Mouse (Mus musculus): Measurements from ENCODE around the gene Kcna7. TPM values are rescaled to one million over a fixed set of nuclear protein-coding genes. Genes with fewer than 3 reads are reported as not detected.
A peak's percentile ranks its signal among the peaks of the same experiment; 100 is the strongest.

Gene Kcna7
- polyA plus RNA-seq, 1 experiment from 2014 or later, result not detected

DNA sequence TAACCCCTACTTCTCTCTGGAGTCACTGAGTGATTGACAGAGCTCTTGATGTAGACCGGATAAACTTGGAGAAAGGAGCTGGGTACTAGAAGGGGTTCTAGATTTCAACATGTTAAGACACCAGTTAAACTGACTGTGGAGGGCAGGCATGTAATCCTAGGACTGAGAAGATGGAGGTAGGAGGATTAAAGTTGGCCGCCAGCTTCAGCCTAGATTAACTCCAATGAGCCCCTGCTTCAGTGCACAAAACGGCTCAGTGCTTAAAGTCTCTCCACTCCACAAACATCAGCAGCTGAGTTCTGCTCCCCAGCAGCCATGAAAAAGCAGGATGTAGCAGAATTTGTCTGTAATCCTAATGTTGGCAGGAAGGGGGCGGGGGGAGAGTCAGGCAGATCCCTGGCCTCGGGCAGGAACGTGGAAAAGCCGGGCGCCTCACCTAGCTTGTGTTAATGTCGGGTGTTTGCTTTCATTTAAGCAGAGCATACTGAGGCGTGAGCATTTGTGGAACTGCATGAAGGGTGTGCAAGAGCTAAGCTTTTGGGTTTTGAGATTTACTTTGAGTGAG, 3.9 kb upstream of the Kcna7 start:
- 67% methylated on average over 10 of the region's 10 CpGs for WGBS
- H3K4me3 ChIP-seq (ENCODE audit: low read depth, low read length), result no peak overlapping the region
- no peak for DNase-seq (ENCODE audit: low spot score)
- ATAC-seq (replicated peaks; ENCODE audit: low FRiP score, low TSS enrichment, low read depth), result no peak
- H3K4me2 ChIP-seq (ENCODE audit: low read length), result no peak overlapping the region
- H3K36me3 ChIP-seq (ENCODE audit: control insufficient read depth, insufficient read depth, low read length), result no peaks in the 10 kb centered on the region
- H3K27ac ChIP-seq (ENCODE audit: low read depth), result no peak overlapping the region
- H3K27me3 ChIP-seq (replicated peaks; ENCODE audit: control insufficient read depth, insufficient read depth, low read length), result peaks cover 16% of the 10 kb centered on the region
- no peak overlapping the region for H3K9ac ChIP-seq (ENCODE audit: low read length)
- no peaks in the 10 kb centered on the region for H3K9me3 ChIP-seq (ENCODE audit: control insufficient read depth, low read length)
- 0 out of 2 replicates have a peak, but pooled peaks cover 4% of the 10 kb centered on the region for H3K4me1 ChIP-seq (replicated peaks; ENCODE audit: control insufficient read depth, insufficient read depth, low read length)

DNA sequence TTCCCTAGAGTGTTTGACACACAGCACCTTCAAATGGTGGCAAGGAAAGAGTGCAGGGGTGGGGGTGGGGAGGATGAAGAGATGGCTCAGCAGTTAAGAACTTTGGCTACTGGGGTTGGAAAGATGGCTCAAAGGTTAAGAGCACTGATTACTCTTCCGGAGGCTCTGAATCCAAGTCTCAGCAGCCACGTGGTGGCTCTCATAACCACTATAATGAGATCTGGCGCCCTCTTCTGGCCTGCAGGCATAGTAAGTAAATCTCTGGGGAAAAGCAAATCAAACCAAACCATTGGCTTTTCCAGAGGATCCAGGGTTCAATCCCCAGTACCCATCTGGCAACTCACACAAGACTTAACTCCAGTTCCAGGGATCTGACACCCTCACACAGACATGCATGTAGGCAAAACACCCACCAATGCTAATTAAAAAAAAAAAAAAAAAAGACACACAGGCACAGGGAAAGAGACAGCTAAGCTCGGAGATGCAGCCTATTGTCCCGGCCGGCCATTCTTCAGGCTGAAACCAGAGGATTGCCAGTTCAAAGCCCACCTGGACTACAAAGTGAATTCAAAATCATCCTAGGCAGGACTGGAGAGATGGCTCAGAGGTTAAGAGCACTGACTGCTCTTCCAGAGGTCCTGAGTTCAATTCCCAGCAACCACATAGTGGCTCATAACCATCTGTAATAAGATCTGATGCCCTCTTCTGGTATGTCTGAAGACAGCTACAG, 1.8 kb upstream of the Kcna7 start:
- Histone ChIP-seq H3K27me3 (replicated peaks; ENCODE audit: control insufficient read depth, insufficient read depth, low read length) (peaks cover 37% of the 10 kb centered on the region), H3K4me2 (ENCODE audit: low read length) (no peak overlapping the region), H3K36me3 (ENCODE audit: control insufficient read depth, insufficient read depth, low read length) (no peaks in the 10 kb centered on the region), H3K9me3 (ENCODE audit: control insufficient read depth, low read length) (no peaks in the 10 kb centered on the region), H3K27ac (ENCODE audit: low read depth) (no peak overlapping the region), H3K4me3 (ENCODE audit: low read depth, low read length) (no peak overlapping the region), H3K9ac (ENCODE audit: low read length) (no peak overlapping the region), H3K4me1 (replicated peaks; ENCODE audit: control insufficient read depth, insufficient read depth, low read length) (0 out of 2 replicates have a peak, but pooled peaks cover 4% of the 10 kb centered on the region)
- ATAC-seq (replicated peaks; ENCODE audit: low FRiP score, low TSS enrichment, low read depth) (no peak), DNase-seq (ENCODE audit: low spot score) (peak; percentile 78)
- WGBS, result 48% methylated on average over 6 of the region's 6 CpGs

DNA sequence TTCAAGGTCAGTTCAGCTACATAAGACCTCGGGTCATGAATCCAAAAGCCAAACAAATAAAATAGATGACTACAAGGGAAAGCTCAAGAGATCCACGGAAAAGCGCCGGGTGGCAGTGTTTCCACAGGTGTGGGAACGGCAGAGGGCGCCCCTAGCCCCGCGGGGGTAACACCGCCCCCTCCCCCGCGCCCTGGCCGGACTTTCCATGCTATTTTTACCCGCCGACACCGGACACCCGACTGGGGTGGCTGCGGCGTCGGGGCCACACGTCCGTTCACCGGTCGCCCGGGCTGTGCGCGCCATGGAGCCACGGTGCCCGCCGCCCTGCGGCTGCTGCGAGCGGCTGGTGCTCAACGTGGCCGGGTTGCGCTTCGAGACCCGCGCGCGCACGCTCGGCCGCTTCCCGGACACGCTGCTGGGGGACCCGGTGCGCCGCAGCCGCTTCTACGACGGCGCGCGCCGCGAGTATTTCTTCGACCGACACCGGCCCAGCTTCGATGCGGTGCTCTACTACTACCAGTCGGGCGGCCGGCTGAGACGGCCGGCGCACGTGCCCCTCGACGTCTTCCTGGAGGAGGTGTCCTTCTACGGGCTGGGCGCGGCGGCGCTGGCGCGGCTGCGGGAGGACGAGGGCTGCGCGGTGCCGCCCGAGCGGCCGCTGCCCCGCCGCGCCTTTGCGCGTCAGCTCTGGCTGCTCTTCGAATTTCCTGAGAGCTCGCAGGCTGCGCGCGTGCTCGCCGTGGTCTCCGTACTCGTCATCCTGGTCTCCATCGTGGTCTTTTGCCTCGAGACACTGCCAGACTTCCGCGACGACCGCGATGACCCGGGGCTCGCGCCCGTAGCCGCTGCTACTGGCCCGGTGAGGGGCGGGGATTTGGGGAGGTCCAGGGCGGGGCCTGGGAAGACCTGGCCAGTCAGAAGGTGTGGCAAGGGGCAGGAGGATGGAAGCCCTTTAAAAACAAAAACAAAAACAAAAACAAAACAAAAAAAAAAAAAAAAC, 1.0 kb downstream of the Kcna7 start:
- H3K9me3 ChIP-seq (ENCODE audit: control insufficient read depth, low read length), result no peaks in the 10 kb centered on the region
- peaks cover 64% of the 10 kb centered on the region for H3K27me3 ChIP-seq (replicated peaks; ENCODE audit: control insufficient read depth, insufficient read depth, low read length)
- H3K4me1 ChIP-seq (replicated peaks; ENCODE audit: control insufficient read depth, insufficient read depth, low read length), result 0 out of 2 replicates have a peak, but pooled peaks cover 4% of the 10 kb centered on the region
- peak overlapping the region; percentile 36 for H3K4me3 ChIP-seq (ENCODE audit: low read depth, low read length)
- no peaks in the 10 kb centered on the region for H3K36me3 ChIP-seq (ENCODE audit: control insufficient read depth, insufficient read depth, low read length)
- no peak overlapping the region; the same call in 1 of the 2 replicates for H3K9ac ChIP-seq (ENCODE audit: low read length)
- no peak overlapping the region for H3K27ac ChIP-seq (ENCODE audit: low read depth)
- DNase-seq (ENCODE audit: low spot score), result peak; percentile 66
- WGBS, result 1% methylated on average over 106 of the region's 114 CpGs
- H3K4me2 ChIP-seq (ENCODE audit: low read length), result peak overlapping the region; percentile 52
- ATAC-seq (replicated peaks; ENCODE audit: low FRiP score, low TSS enrichment, low read depth), result no peak; the same call in 1 of the 2 replicates

- H3K9me3 ChIP-seq (ENCODE audit: control insufficient read depth, low read length), result no peaks in the 10 kb centered on the region
- H3K4me1 ChIP-seq (replicated peaks; ENCODE audit: control insufficient read depth, insufficient read depth, low read length), result 0 out of 2 replicates have a peak, but pooled peaks cover 4% of the 10 kb centered on the region
- 76% methylated on average over 10 of the region's 10 CpGs for WGBS
- H3K36me3 ChIP-seq (ENCODE audit: control insufficient read depth, insufficient read depth, low read length), result no peaks in the 10 kb centered on the region
- H3K4me3 ChIP-seq (ENCODE audit: low read depth, low read length), result no peak overlapping the region
- H3K4me2 ChIP-seq (ENCODE audit: low read length), result no peak overlapping the region
- H3K9ac ChIP-seq (ENCODE audit: low read length), result no peak overlapping the region
- DNase-seq (ENCODE audit: low spot score) (no peak), ATAC-seq (replicated peaks; ENCODE audit: low FRiP score, low TSS enrichment, low read depth) (no peak)
- H3K27me3 ChIP-seq (replicated peaks; ENCODE audit: control insufficient read depth, insufficient read depth, low read length), result peaks cover 74% of the 10 kb centered on the region
- H3K27ac ChIP-seq (ENCODE audit: low read depth), result no peak overlapping the region
Observed at GRCm38 (mm10) chr7:45407836-45408235, 2.4 kb downstream of the Kcna7 start.

GRCm38 (mm10) chr7:45408351-45408750, 2.9 kb downstream of the Kcna7 start:
- Histone ChIP-seq H3K9ac (ENCODE audit: low read length) (no peak overlapping the region), H3K36me3 (ENCODE audit: control insufficient read depth, insufficient read depth, low read length) (no peaks in the 10 kb centered on the region), H3K9me3 (ENCODE audit: control insufficient read depth, low read length) (no peaks in the 10 kb centered on the region), H3K27ac (ENCODE audit: low read depth) (no peak overlapping the region), H3K4me1 (replicated peaks; ENCODE audit: control insufficient read depth, insufficient read depth, low read length) (0 out of 2 replicates have a peak, but pooled peaks cover 4% of the 10 kb centered on the region), H3K27me3 (replicated peaks; ENCODE audit: control insufficient read depth, insufficient read depth, low read length) (peaks cover 74% of the 10 kb centered on the region), H3K4me3 (ENCODE audit: low read depth, low read length) (no peak overlapping the region), H3K4me2 (ENCODE audit: low read length) (no peak overlapping the region)
- no peak for ATAC-seq (replicated peaks; ENCODE audit: low FRiP score, low TSS enrichment, low read depth)
- DNase-seq (ENCODE audit: low spot score), result no peak
- WGBS, result 65% methylated on average over 7 of the region's 7 CpGs

GRCm38 (mm10) chr7:45408949-45409348, 3.5 kb downstream of the Kcna7 start:
- no peak overlapping the region for H3K27ac ChIP-seq (ENCODE audit: low read depth)
- no peak overlapping the region for H3K9ac ChIP-seq (ENCODE audit: low read length)
- H3K36me3 ChIP-seq (ENCODE audit: control insufficient read depth, insufficient read depth, low read length), result no peaks in the 10 kb centered on the region
- H3K4me3 ChIP-seq (ENCODE audit: low read depth, low read length), result no peak overlapping the region
- peaks cover 4% of the 10 kb centered on the region; the same call in 1 of the 2 replicates for H3K4me1 ChIP-seq (replicated peaks; ENCODE audit: control insufficient read depth, insufficient read depth, low read length)
- 86% methylated on average over 17 of the region's 17 CpGs for WGBS
- DNase-seq (ENCODE audit: low spot score) (no peak), ATAC-seq (replicated peaks; ENCODE audit: low FRiP score, low TSS enrichment, low read depth) (no peak)
- H3K27me3 ChIP-seq (replicated peaks; ENCODE audit: control insufficient read depth, insufficient read depth, low read length), result peaks cover 78% of the 10 kb centered on the region
- H3K9me3 ChIP-seq (ENCODE audit: control insufficient read depth, low read length), result no peaks in the 10 kb centered on the region
- H3K4me2 ChIP-seq (ENCODE audit: low read length), result no peak overlapping the region

DNA sequence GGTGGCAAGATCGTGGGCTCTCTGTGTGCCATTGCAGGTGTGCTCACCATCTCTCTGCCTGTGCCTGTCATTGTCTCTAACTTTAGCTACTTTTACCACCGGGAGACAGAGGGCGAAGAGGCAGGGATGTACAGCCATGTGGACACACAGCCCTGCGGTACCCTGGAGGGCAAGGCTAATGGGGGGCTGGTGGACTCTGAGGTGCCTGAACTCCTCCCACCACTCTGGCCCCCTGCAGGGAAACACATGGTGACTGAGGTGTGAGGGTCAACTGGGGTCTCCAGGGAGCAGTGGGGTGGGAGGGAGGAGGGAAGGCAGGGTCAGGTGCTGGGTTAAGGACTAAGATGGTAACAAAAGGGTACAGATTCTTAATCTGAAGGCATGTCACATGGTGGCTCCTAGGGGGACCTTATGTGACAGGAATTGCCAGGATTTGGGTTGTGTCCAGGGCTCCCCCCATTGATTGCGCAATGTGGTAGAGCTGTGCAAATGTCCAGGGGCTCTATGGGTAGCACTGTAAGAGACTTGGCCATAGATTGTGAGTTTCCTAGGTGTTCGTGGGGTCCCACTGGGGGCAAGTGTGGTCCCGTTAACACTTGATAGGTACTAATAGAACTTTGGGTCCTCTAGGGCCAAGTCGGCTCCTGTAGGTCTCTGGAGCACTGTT, 4.2 kb downstream of the Kcna7 start:
- H3K36me3 ChIP-seq (ENCODE audit: control insufficient read depth, insufficient read depth, low read length), result no peaks in the 10 kb centered on the region
- WGBS, result 85% methylated on average over 8 of the region's 8 CpGs
- ATAC-seq (replicated peaks; ENCODE audit: low FRiP score, low TSS enrichment, low read depth), result no peak
- H3K27me3 ChIP-seq (replicated peaks; ENCODE audit: control insufficient read depth, insufficient read depth, low read length), result peaks cover 85% of the 10 kb centered on the region
- H3K9ac ChIP-seq (ENCODE audit: low read length), result no peak overlapping the region
- no peaks in the 10 kb centered on the region for H3K9me3 ChIP-seq (ENCODE audit: control insufficient read depth, low read length)
- DNase-seq (ENCODE audit: low spot score), result no peak
- no peak overlapping the region for H3K4me3 ChIP-seq (ENCODE audit: low read depth, low read length)
- H3K27ac ChIP-seq (ENCODE audit: low read depth), result no peak overlapping the region
- H3K4me1 ChIP-seq (replicated peaks; ENCODE audit: control insufficient read depth, insufficient read depth, low read length), result peaks cover 11% of the 10 kb centered on the region; the same call in 1 of the 2 replicates
- no peak overlapping the region for H3K4me2 ChIP-seq (ENCODE audit: low read length)

DNA sequence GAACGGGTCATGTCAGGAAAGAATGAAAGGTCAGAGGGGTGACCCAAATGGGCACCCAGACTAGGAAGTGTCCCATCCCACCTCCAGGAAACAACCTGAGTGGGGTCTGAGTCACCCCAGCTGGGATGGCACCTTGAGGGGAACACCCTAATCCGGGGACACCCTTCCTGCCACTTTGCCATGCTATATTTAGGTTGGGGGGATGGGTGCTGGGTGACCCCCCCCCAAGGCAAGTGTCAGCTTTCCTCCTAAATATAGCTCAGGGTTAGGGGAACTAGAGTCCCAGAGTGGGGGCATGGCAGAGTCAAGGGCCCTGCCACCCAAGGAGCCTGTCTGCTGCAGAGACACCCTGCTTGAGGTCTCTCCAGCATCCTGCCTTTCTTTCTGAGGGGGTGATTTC, 7.0 kb downstream of the Kcna7 start:
- Histone ChIP-seq H3K4me3 (ENCODE audit: low read depth, low read length) (no peak overlapping the region), H3K27me3 (replicated peaks; ENCODE audit: control insufficient read depth, insufficient read depth, low read length) (peaks cover 81% of the 10 kb centered on the region), H3K9me3 (ENCODE audit: control insufficient read depth, low read length) (no peaks in the 10 kb centered on the region), H3K4me1 (replicated peaks; ENCODE audit: control insufficient read depth, insufficient read depth, low read length) (peaks cover 21% of the 10 kb centered on the region), H3K27ac (ENCODE audit: low read depth) (no peak overlapping the region), H3K4me2 (ENCODE audit: low read length) (no peak overlapping the region), H3K9ac (ENCODE audit: low read length) (no peak overlapping the region), H3K36me3 (ENCODE audit: control insufficient read depth, insufficient read depth, low read length) (no peaks in the 10 kb centered on the region)
- DNase-seq (ENCODE audit: low spot score) (no peak), ATAC-seq (replicated peaks; ENCODE audit: low FRiP score, low TSS enrichment, low read depth) (no peak)
- WGBS, result 93% methylated on average over 2 of the region's 2 CpGs
